Mouse (Mus musculus): ENCODE measurements at regions not wholly inside any gene's neighbourhood (a gene's known extent, or its start where the extent isn't known, plus 50 kb on each side); places are given as distances from the start of the nearest gene placed in this dataset.

GRCm38 (mm10) chr16:30677896-30678707 is 78.6 kb downstream of the Fam43a start:
- ChIA-PET CTCF (no interaction called here), POLR2A (interaction anchor here in 3 of 4 experiments (0.5 to 8.6 kb wide), 12 partner anchors 8 to 1208 kb away, joined by 3 to 64 read pairs (median 4); partner anchors contain the start of gene Fam43a (in 1 of the 3))

GRCm38 (mm10) chr16:30678708-30679492 is 79.4 kb downstream of the Fam43a start:
- ChIA-PET POLR2A (interaction anchor here in 3 of 4 experiments (0.5 to 8.6 kb wide), 10 partner anchors 8 to 1208 kb away, joined by 3 to 64 read pairs (median 3); no protein-coding TSS in a partner anchor), CTCF (no interaction called here)

GRCm38 (mm10) chr16:30679493-30679811 is 79.9 kb downstream of the Fam43a start:
- ChIA-PET CTCF (no interaction called here), POLR2A (interaction anchor here in 2 of 4 experiments (0.6 to 8.6 kb wide), 5 partner anchors 9 to 15 kb away, joined by 3 to 64 read pairs (median 6); no protein-coding TSS in a partner anchor)

- CTCF ChIA-PET: no interaction called here
These were observed 81.9 kb downstream of the Fam43a start for GRCm38 (mm10) chr16:30681421-30681820.

GRCm38 (mm10) chr16:30683986-30684385 is 84.5 kb downstream of the Fam43a start:
- ChIA-PET POLR2A (interaction anchor here in 3 of 4 experiments (0.6 to 2.6 kb wide), 14 partner anchors 10 to 551 kb away, joined by 3 to 9 read pairs (median 4); partner anchors contain the start of gene Fam43a (in 1 of the 3)), CTCF (interaction anchor here in 1 of 4 experiments (0.6 kb wide), 1 partner anchor 451 kb away, joined by 6 read pairs; no protein-coding TSS in a partner anchor)

More at GRCm38 (mm10) chr16:30681421-30681820, 81.9 kb downstream of the Fam43a start:
- POLR2A ChIA-PET: interaction anchor here in 3 of 4 experiments (1.0 to 2.6 kb wide), 4 partner anchors 9 to 35 kb away, joined by 3 to 9 read pairs (median 6); no protein-coding TSS in a partner anchor

- CTCF ChIA-PET: interaction anchor here in 2 of 4 experiments (0.6 to 0.7 kb wide), 3 partner anchors 150 to 760 kb away, joined by 3 to 11 read pairs (median 4); no protein-coding TSS in a partner anchor
- POLR2A ChIA-PET: interaction anchor here in 3 of 4 experiments (0.6 to 1.9 kb wide), 23 partner anchors 8 to 592 kb away, joined by 3 to 9 read pairs (median 4); partner anchors contain the start of genes Lsg1 (in 2 of the 3) and Fam43a (in 1 of the 3)
These were observed 87.0 kb downstream of the Fam43a start for GRCm38 (mm10) chr16:30686536-30686935.

- POLR2A ChIA-PET: interaction anchor here in 3 of 4 experiments (0.6 to 1.5 kb wide), 17 partner anchors 9 to 593 kb away, joined by 3 to 9 read pairs (median 3); partner anchors contain the start of genes Fam43a (in 1 of the 3) and Lsg1 (in 1 of the 3)
- CTCF ChIA-PET: interaction anchor here in 3 of 4 experiments (0.5 to 0.7 kb wide), 3 partner anchors 89 to 393 kb away, joined by 3 to 4 read pairs (median 4); no protein-coding TSS in a partner anchor
These were observed 87.7 kb downstream of the Fam43a start for GRCm38 (mm10) chr16:30687225-30687624.

- POLR2A ChIA-PET: interaction anchor here in 3 of 4 experiments (0.8 to 1.5 kb wide), 10 partner anchors 10 to 88 kb away, joined by 3 to 6 read pairs (median 4); partner anchors contain the start of gene Fam43a (in 2 of the 3)
- CTCF ChIA-PET: interaction anchor here in 2 of 4 experiments (0.5 to 0.6 kb wide), 2 partner anchors 89 to 393 kb away, joined by 4 read pairs; no protein-coding TSS in a partner anchor
These were observed 88.2 kb downstream of the Fam43a start for GRCm38 (mm10) chr16:30687682-30688081.

- CTCF ChIA-PET: no interaction called here
- POLR2A ChIA-PET: interaction anchor here (0.6 to 6.8 kb wide), 14 partner anchors 12 to 377 kb away, joined by 3 to 73 read pairs (median 4); partner anchors contain the start of gene Fam43a (in 1 of the 4)
These were observed 91.0 kb downstream of the Fam43a start for GRCm38 (mm10) chr16:30690531-30690930.

- CTCF ChIA-PET: interaction anchor here in 1 of 4 experiments (0.5 kb wide), 1 partner anchor 1875 kb away, joined by 3 read pairs; no protein-coding TSS in a partner anchor
- POLR2A ChIA-PET: interaction anchor here (0.5 to 6.8 kb wide), 63 partner anchors 9 to 971 kb away, joined by 3 to 73 read pairs (median 4); partner anchors contain the start of genes Fam43a (in 3 of the 4) and Dlg1 (in 1 of the 4)
These were observed 92.4 kb downstream of the Fam43a start for GRCm38 (mm10) chr16:30691964-30692363.

- POLR2A ChIA-PET: interaction anchor here (0.6 to 6.8 kb wide), 65 partner anchors 9 to 971 kb away, joined by 3 to 73 read pairs (median 6); partner anchors contain the start of genes Fam43a (in 3 of the 4) and Dlg1 (in 1 of the 4)
- CTCF ChIA-PET: interaction anchor here in 1 of 4 experiments (0.7 to 1.1 kb wide), 2 partner anchors 19 to 733 kb away, joined by 3 to 5 read pairs; no protein-coding TSS in a partner anchor
These were observed 93.1 kb downstream of the Fam43a start for GRCm38 (mm10) chr16:30692541-30693141.

GRCm38 (mm10) chr16:30693206-30693605 is 93.7 kb downstream of the Fam43a start:
- POLR2A ChIA-PET: interaction anchor here (0.6 to 6.8 kb wide), 62 partner anchors 9 to 731 kb away, joined by 3 to 73 read pairs (median 5); partner anchors contain the start of gene Fam43a (in 3 of the 4)
- CTCF ChIA-PET: interaction anchor here in 2 of 4 experiments (0.7 to 1.1 kb wide), 4 partner anchors 20 to 732 kb away, joined by 3 to 5 read pairs (median 3); no protein-coding TSS in a partner anchor

- CTCF ChIA-PET: interaction anchor here in 1 of 4 experiments (1.0 kb wide), 1 partner anchor 377 kb away, joined by 3 read pairs; no protein-coding TSS in a partner anchor
- POLR2A ChIA-PET: interaction anchor here (0.6 to 6.8 kb wide), 92 partner anchors 8 to 734 kb away, joined by 3 to 73 read pairs (median 4); partner anchors contain the start of genes Fam43a (in 3 of the 4) and Acap2 (in 1 of the 4)
These were observed 94.5 kb downstream of the Fam43a start for GRCm38 (mm10) chr16:30693839-30694527.

GRCm38 (mm10) chr16:30695691-30696090 is 96.2 kb downstream of the Fam43a start:
- POLR2A ChIA-PET: interaction anchor here (0.6 to 6.8 kb wide), 19 partner anchors 8 to 507 kb away, joined by 3 to 73 read pairs (median 12); partner anchors contain the start of gene Fam43a (in 2 of the 4)
- CTCF ChIA-PET: interaction anchor here in 1 of 4 experiments (1.2 kb wide), 1 partner anchor 56 kb away, joined by 3 read pairs; no protein-coding TSS in a partner anchor

GRCm38 (mm10) chr16:30697209-30697608 is 97.7 kb downstream of the Fam43a start:
- POLR2A ChIA-PET: interaction anchor here in 2 of 4 experiments (0.7 to 1.7 kb wide), 6 partner anchors 9 to 52 kb away, joined by 3 to 6 read pairs (median 3); no protein-coding TSS in a partner anchor

GRCm38 (mm10) chr16:30697806-30698205 is 98.3 kb downstream of the Fam43a start:
- ChIA-PET POLR2A (interaction anchor here in 2 of 4 experiments (0.7 to 1.7 kb wide), 6 partner anchors 9 to 52 kb away, joined by 3 to 6 read pairs (median 3); no protein-coding TSS in a partner anchor), CTCF (no interaction called here)

More at GRCm38 (mm10) chr16:30697209-30697608, 97.7 kb downstream of the Fam43a start:
- CTCF ChIA-PET: no interaction called here
